Mouse (Mus musculus): ENCODE results near the gene Pvr. TPM values are rescaled to one million over a fixed set of nuclear protein-coding genes. Genes with fewer than 3 reads are reported as not detected.

The Pvr gene
- polyA plus RNA-seq (2012; rRNA removed) = 9.7 and 11.8 TPM in 2 replicates

DNA sequence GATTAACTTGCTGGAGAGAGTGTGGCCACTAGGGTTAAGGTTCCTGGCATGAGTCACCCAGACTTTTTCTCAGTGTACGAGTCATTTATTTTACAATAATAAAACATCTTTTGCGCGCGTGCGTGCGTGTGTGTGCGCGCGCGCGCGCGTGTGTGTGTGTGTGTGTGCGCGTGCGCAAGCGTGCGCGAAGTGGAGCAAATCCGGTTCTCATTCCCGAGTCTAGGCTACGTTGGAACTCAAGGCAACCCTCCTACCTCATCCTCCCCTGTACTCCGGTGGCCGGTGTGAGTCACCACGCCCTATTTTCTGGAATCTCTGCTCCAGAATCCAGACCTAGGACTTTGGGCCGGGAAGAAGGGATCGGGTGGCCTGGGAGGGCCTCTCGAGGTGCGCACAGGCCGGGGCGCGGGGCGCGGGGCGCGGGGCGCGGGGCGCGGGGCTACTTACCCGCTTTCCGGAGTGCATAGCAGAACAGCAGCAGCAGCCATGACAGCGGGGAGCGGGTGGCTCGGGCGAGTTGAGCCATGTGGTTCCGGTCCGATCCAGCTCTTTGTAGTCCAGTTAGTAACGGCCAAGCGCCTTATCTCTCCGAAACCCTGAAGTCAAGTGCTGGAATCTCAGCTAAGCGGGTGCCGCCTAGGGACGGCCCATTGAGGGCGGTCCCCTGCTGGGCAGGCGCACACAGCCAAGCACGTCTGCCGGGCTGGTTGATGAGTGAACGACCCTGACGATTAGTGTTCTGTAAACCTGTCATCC, at the start of gene Pvr:
Pvr (minus strand) TSS at position 655 of the 756 bp plus-strand sequence.
- Histone ChIP-seq H3K4me1 (ENCODE audit: control insufficient read depth, insufficient read depth, low read length) (no peaks in the 10 kb centered on the region), H3K27ac (ENCODE audit: insufficient read depth, low read length) (0 out of 2 replicates have a peak within 1 kb of the TSS, but pooled peaks have one; percentile 1), H3K4me3 (ENCODE audit: insufficient read depth, low read length) (peak within 1 kb of the TSS; percentile 64)
- TF ChIP-seq CTCF (IDR thresholded peaks at IDR 0.05; ENCODE audit: extremely low read depth, insufficient read depth, low read length) = no peak
- peak; percentile 80 for TF ChIP-seq POLR2A (IDR thresholded peaks at IDR 0.05; ENCODE audit: extremely low read depth, insufficient read depth, low read length)

- no peak for TF ChIP-seq CTCF (IDR thresholded peaks at IDR 0.05; ENCODE audit: extremely low read depth, insufficient read depth, low read length)
- TF ChIP-seq POLR2A (IDR thresholded peaks at IDR 0.05; ENCODE audit: extremely low read depth, insufficient read depth, low read length) = no peak
- Histone ChIP-seq H3K4me3 (ENCODE audit: insufficient read depth, low read length) (no peak overlapping the region), H3K27ac (ENCODE audit: insufficient read depth, low read length) (no peak overlapping the region), H3K4me1 (ENCODE audit: control insufficient read depth, insufficient read depth, low read length) (no peaks in the 10 kb centered on the region)
Measured at GRCm38 (mm10) chr7:19970196-19970595, 49.2 kb upstream of the Pvr start.

GRCm38 (mm10) chr7:19969541-19970090, 48.7 kb upstream of the Pvr start:
- no peaks in the 10 kb centered on the region for H3K4me1 ChIP-seq (ENCODE audit: control insufficient read depth, insufficient read depth, low read length)
- TF ChIP-seq POLR2A (IDR thresholded peaks at IDR 0.05; ENCODE audit: extremely low read depth, insufficient read depth, low read length) = no peak
- no peak for TF ChIP-seq CTCF (IDR thresholded peaks at IDR 0.05; ENCODE audit: extremely low read depth, insufficient read depth, low read length)
- no peak overlapping the region for H3K27ac ChIP-seq (ENCODE audit: insufficient read depth, low read length)

DNA sequence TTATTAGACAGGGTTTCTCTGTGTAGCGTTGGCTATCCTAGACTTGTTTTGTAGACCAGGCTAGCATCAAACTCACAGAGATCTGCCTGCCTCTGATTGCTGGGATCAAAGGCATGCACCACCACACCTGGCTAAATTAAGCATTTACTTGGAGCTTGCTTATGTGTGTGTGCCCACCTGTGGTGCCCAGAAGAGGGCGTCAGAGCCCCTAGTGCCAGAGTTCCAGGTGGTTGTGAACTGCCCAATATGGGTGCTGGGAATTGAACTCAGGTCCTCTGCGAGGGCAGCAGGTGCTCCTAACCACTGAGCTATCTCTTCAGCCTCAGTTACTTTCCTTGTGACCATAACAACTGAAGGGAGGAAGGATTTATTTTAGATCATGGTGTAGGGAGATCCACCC, 48.1 kb upstream of the Pvr start:
- no peak for TF ChIP-seq CTCF (IDR thresholded peaks at IDR 0.05; ENCODE audit: extremely low read depth, insufficient read depth, low read length)
- TF ChIP-seq POLR2A (IDR thresholded peaks at IDR 0.05; ENCODE audit: extremely low read depth, insufficient read depth, low read length) = no peak
- H3K4me1 ChIP-seq (ENCODE audit: control insufficient read depth, insufficient read depth, low read length) = no peaks in the 10 kb centered on the region
- no peak overlapping the region for H3K27ac ChIP-seq (ENCODE audit: insufficient read depth, low read length)
- H3K4me3 ChIP-seq (ENCODE audit: insufficient read depth, low read length) = no peak overlapping the region

More at GRCm38 (mm10) chr7:19969541-19970090, 48.7 kb upstream of the Pvr start:
- H3K4me3 ChIP-seq (ENCODE audit: insufficient read depth, low read length) = no peak overlapping the region

DNA sequence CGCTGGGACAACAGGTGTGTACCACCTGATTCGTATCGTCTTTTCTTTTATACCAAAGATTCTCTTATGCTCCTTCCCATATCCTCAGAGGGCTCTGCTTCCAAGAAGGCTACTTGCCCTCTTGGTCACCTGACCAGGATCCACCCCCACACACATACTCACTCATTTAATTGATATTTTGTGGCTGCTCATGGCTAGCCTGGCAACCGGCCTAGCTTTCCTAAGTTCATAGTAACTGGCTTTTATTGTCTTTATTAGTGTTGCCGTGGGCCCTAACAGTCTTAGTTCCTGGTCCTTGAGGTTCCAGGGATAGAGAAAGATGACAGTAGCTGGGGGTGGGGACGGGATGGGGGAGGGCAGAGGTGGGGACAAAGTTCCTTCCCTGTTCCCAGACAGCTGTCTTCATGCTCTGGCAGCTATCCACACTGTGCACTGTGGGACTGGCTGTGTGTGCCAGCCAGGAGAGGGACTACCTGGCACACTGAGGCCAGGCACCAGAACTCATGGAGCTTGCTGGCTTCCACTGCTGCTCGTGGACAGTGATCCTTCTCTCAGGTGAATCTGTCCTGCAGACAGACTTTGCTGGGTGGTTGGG, 44.1 kb upstream of the Pvr start, which contains the start of gene Ceacam20:
Ceacam20 (plus strand) TSS at position 428 of the 595 bp plus-strand sequence.
- Histone ChIP-seq H3K27ac (ENCODE audit: insufficient read depth, low read length) (no peak within 1 kb of the TSS), H3K4me1 (ENCODE audit: control insufficient read depth, insufficient read depth, low read length) (no peaks in the 10 kb centered on the region), H3K4me3 (ENCODE audit: insufficient read depth, low read length) (no peak within 1 kb of the TSS)
- TF ChIP-seq CTCF (IDR thresholded peaks at IDR 0.05; ENCODE audit: extremely low read depth, insufficient read depth, low read length) = no peak

GRCm38 (mm10) chr7:19962423-19962822, 41.5 kb upstream of the Pvr start:
- TF ChIP-seq POLR2A (IDR thresholded peaks at IDR 0.05; ENCODE audit: extremely low read depth, insufficient read depth, low read length) (no peak), CTCF (IDR thresholded peaks at IDR 0.05; ENCODE audit: extremely low read depth, insufficient read depth, low read length) (no peak)
- no peaks in the 10 kb centered on the region for H3K4me1 ChIP-seq (ENCODE audit: control insufficient read depth, insufficient read depth, low read length)
- no peak overlapping the region for H3K27ac ChIP-seq (ENCODE audit: insufficient read depth, low read length)
- no peak overlapping the region for H3K4me3 ChIP-seq (ENCODE audit: insufficient read depth, low read length)

GRCm38 (mm10) chr7:19956341-19956781, 35.4 kb upstream of the Pvr start:
- TF ChIP-seq CTCF (IDR thresholded peaks at IDR 0.05; ENCODE audit: extremely low read depth, insufficient read depth, low read length) = peak; percentile 84
- TF ChIP-seq POLR2A (IDR thresholded peaks at IDR 0.05; ENCODE audit: extremely low read depth, insufficient read depth, low read length) = no peak
- no peak overlapping the region for H3K4me3 ChIP-seq (ENCODE audit: insufficient read depth, low read length)

GRCm38 (mm10) chr7:19955861-19956260, 34.9 kb upstream of the Pvr start:
- TF ChIP-seq CTCF (IDR thresholded peaks at IDR 0.05; ENCODE audit: extremely low read depth, insufficient read depth, low read length) = no peak
- TF ChIP-seq POLR2A (IDR thresholded peaks at IDR 0.05; ENCODE audit: extremely low read depth, insufficient read depth, low read length) = no peak
- H3K4me3 ChIP-seq (ENCODE audit: insufficient read depth, low read length) = no peak overlapping the region

More at GRCm38 (mm10) chr7:19956341-19956781, 35.4 kb upstream of the Pvr start:
- no peaks in the 10 kb centered on the region for H3K4me1 ChIP-seq (ENCODE audit: control insufficient read depth, insufficient read depth, low read length)
- no peak overlapping the region for H3K27ac ChIP-seq (ENCODE audit: insufficient read depth, low read length)

DNA sequence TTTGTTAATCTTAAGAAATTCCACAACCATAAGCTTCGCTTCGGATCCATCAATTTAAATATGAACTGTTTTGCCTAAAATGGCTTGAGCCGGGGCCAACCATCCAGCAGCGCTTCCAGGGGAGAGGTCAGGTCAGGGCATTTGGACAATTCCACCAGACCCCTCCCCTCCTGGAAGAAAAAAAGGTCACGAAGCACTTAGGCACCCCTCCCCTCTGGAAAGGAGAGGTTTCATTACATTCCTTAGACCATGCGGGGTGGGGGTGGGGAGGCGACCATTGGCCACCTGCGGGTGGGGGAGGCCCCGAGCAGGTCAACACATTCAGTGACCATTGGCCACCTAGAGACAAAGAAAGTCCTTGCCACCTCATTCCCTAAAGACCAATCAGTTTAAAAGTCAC, 32.1 kb upstream of the Pvr start:
- no peaks in the 10 kb centered on the region for H3K4me1 ChIP-seq (ENCODE audit: control insufficient read depth, insufficient read depth, low read length)
- no peak overlapping the region for H3K27ac ChIP-seq (ENCODE audit: insufficient read depth, low read length)
- no peak overlapping the region for H3K4me3 ChIP-seq (ENCODE audit: insufficient read depth, low read length)
- TF ChIP-seq POLR2A (IDR thresholded peaks at IDR 0.05; ENCODE audit: extremely low read depth, insufficient read depth, low read length) (no peak), CTCF (IDR thresholded peaks at IDR 0.05; ENCODE audit: extremely low read depth, insufficient read depth, low read length) (no peak)

More at GRCm38 (mm10) chr7:19955861-19956260, 34.9 kb upstream of the Pvr start:
- H3K4me1 ChIP-seq (ENCODE audit: control insufficient read depth, insufficient read depth, low read length) = no peaks in the 10 kb centered on the region
- H3K27ac ChIP-seq (ENCODE audit: insufficient read depth, low read length) = no peak overlapping the region
